Mouse (Mus musculus): ENCODE results near the gene Mier3.

The Mier3 gene

GRCm38 (mm10) chr13:111680679-111681078 lies at the start of gene Mier3:
TSS of gene Mier3 (plus strand) at chr13:111680979.
- no peak for DNase-seq (ENCODE audit: low read depth, low spot score)

GRCm38 (mm10) chr13:111634163-111635160 lies 46.3 kb upstream of the Mier3 start:
- DNase-seq (ENCODE audit: low read depth, low spot score) = peak; percentile 94

- peak; percentile 90 for DNase-seq (ENCODE audit: low read depth, low spot score)
Observed at GRCm38 (mm10) chr13:111640319-111640718, 40.5 kb upstream of the Mier3 start.

- DNase-seq (ENCODE audit: low read depth, low spot score) = no peak
Observed at GRCm38 (mm10) chr13:111643636-111644035, 37.1 kb upstream of the Mier3 start.

GRCm38 (mm10) chr13:111646204-111646603 lies 34.6 kb upstream of the Mier3 start:
- peak; percentile 84 for DNase-seq (ENCODE audit: low read depth, low spot score)

- DNase-seq (ENCODE audit: low read depth, low spot score) = no peak
Observed at GRCm38 (mm10) chr13:111647279-111647678, 33.5 kb upstream of the Mier3 start.

GRCm38 (mm10) chr13:111651020-111651419 lies 29.8 kb upstream of the Mier3 start:
- no peak for DNase-seq (ENCODE audit: low read depth, low spot score)

GRCm38 (mm10) chr13:111655273-111655672 lies 25.5 kb upstream of the Mier3 start:
- DNase-seq (ENCODE audit: low read depth, low spot score) = no peak

GRCm38 (mm10) chr13:111655856-111656255 lies 24.9 kb upstream of the Mier3 start:
- DNase-seq (ENCODE audit: low read depth, low spot score) = no peak

- DNase-seq (ENCODE audit: low read depth, low spot score) = no peak
Observed at GRCm38 (mm10) chr13:111656309-111656708, 24.5 kb upstream of the Mier3 start.

GRCm38 (mm10) chr13:111656769-111657168 lies 24.0 kb upstream of the Mier3 start:
- no peak for DNase-seq (ENCODE audit: low read depth, low spot score)

- DNase-seq (ENCODE audit: low read depth, low spot score) = no peak
Observed at GRCm38 (mm10) chr13:111658501-111659280, 22.1 kb upstream of the Mier3 start.

GRCm38 (mm10) chr13:111659430-111659829 lies 21.3 kb upstream of the Mier3 start:
- no peak for DNase-seq (ENCODE audit: low read depth, low spot score)

GRCm38 (mm10) chr13:111660072-111660471 lies 20.7 kb upstream of the Mier3 start:
- DNase-seq (ENCODE audit: low read depth, low spot score) = no peak

GRCm38 (mm10) chr13:111660556-111660955 lies 20.2 kb upstream of the Mier3 start:
- no peak for DNase-seq (ENCODE audit: low read depth, low spot score)

GRCm38 (mm10) chr13:111668016-111668415 lies 12.8 kb upstream of the Mier3 start:
- no peak for DNase-seq (ENCODE audit: low read depth, low spot score)

- DNase-seq (ENCODE audit: low read depth, low spot score) = no peak
Observed at GRCm38 (mm10) chr13:111676841-111677240, 3.9 kb upstream of the Mier3 start.

GRCm38 (mm10) chr13:111684056-111684625 lies 3.4 kb downstream of the Mier3 start:
- no peak for DNase-seq (ENCODE audit: low read depth, low spot score)

GRCm38 (mm10) chr13:111685751-111686462 lies 5.1 kb downstream of the Mier3 start:
- peak; percentile 85 for DNase-seq (ENCODE audit: low read depth, low spot score)

GRCm38 (mm10) chr13:111686522-111687284 lies 5.9 kb downstream of the Mier3 start:
- DNase-seq (ENCODE audit: low read depth, low spot score) = peak; percentile 63

Measured in A20 (cell line).